Mouse (Mus musculus) small intestine, adult 2 months (tissue): ENCODE data around the gene Acvr1b. TPM values are rescaled to one million over a fixed set of nuclear protein-coding genes. Genes with fewer than 3 reads are reported as not detected.

Source experiments
- H3K27ac ChIP-seq: fragments of 200-500 bp; 2 replicates; pipeline ENCODE4 v1.5.1; 2012; ENCODE audit warnings: low read depth, low read length, control low read depth, inconsistent platforms; ENCODE audit not compliant: insufficient read depth
- H3K27me3 ChIP-seq: fragments of 200-500 bp; 2 replicates; pipeline ENCODE4 v1.6.1; 2012; ENCODE audit warnings: mild to moderate bottlenecking, moderate library complexity, low read length, inconsistent platforms; ENCODE audit not compliant: control insufficient read depth, insufficient read depth
- H3K36me3 ChIP-seq: fragments of 200-500 bp; 2 replicates; pipeline ENCODE4 v1.6.1; 2012; ENCODE audit warnings: mild to moderate bottlenecking, low read length, control low read depth, inconsistent platforms; ENCODE audit not compliant: control insufficient read depth, insufficient read depth
- H3K4me1 ChIP-seq: fragments of 200-500 bp; 2 replicates; pipeline ENCODE4 v1.6.1; 2012; ENCODE audit warnings: low read length, inconsistent platforms, mixed read lengths; ENCODE audit not compliant: control insufficient read depth, insufficient read depth, insufficient read length
- H3K4me3 ChIP-seq: fragments of 200-500 bp; 2 replicates; pipeline ENCODE4 v1.5.1; 2012; ENCODE audit warnings: low read depth, mild to moderate bottlenecking, control low read depth, inconsistent platforms, low read length, moderate library complexity
- CTCF ChIP-seq: fragments of 200-500 bp; IDR thresholded peaks from 2 replicates; pipeline ENCODE4 v1.5.1; 2012; ENCODE audit warnings: low read depth, mild to moderate bottlenecking, control low read depth, inconsistent platforms, low read length, moderate library complexity, mixed read lengths; ENCODE audit not compliant: insufficient replicate concordance, insufficient read length; ENCODE audit errors: extremely low read depth
- POLR2A ChIP-seq: fragments of 200-500 bp; IDR thresholded peaks from 2 replicates; pipeline ENCODE4 v1.6.1; 2012; ENCODE audit warnings: low read depth, mild to moderate bottlenecking, control low read depth, inconsistent platforms, low read length, moderate library complexity
- WGBS: fragments of 180-500 bp; shearing (Covaris S2); methylation state at CpG from one replicate; pipeline ENCODE4 v1.1.7; 2018; 5-methylcytosine and 5-hydroxymethylcytosine counted together
- polyA plus RNA-seq: library from polyadenylated mRNA; depleted of rRNA; stranded (reverse); fragments of >200 nt; gene quantifications from 2 replicates; pipeline ENCODE4 v1.2.3, GENCODE M21; 2012

Acvr1b gene
- polyA plus RNA-seq, 1 experiment: 46.0 TPM

DNA sequence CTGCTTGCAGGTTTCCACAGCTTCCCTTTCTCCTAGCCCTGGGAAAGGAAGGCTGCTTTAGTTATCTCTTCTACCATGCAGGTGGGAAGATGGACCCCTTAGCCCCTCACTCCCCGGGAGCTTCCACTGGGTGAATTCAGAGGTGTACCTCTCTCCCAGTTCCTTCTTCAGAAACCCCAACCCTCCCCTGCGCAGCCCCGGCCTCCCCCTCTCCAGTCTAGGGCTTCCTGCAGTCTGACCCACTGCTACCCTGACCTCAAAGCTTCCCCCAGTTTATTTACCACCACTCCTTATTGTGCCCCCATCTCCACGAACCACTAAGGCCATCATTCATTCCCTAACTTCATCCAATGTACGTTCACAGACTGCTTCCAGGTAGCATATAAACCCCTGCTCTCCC, 49.7 kb downstream of the Acvr1b start:
- no peak overlapping the region for H3K27ac ChIP-seq
- TF ChIP-seq POLR2A (no peak), CTCF (no peak)
- WGBS: 25% methylated on average over 5 of the region's 5 CpGs
- H3K4me3 ChIP-seq: peak overlapping the region; percentile 75
- H3K27me3 ChIP-seq: peaks cover 5% of the 10 kb centered on the region
- no peaks in the 10 kb centered on the region for H3K36me3 ChIP-seq
- peaks cover 10% of the 10 kb centered on the region for H3K4me1 ChIP-seq

DNA sequence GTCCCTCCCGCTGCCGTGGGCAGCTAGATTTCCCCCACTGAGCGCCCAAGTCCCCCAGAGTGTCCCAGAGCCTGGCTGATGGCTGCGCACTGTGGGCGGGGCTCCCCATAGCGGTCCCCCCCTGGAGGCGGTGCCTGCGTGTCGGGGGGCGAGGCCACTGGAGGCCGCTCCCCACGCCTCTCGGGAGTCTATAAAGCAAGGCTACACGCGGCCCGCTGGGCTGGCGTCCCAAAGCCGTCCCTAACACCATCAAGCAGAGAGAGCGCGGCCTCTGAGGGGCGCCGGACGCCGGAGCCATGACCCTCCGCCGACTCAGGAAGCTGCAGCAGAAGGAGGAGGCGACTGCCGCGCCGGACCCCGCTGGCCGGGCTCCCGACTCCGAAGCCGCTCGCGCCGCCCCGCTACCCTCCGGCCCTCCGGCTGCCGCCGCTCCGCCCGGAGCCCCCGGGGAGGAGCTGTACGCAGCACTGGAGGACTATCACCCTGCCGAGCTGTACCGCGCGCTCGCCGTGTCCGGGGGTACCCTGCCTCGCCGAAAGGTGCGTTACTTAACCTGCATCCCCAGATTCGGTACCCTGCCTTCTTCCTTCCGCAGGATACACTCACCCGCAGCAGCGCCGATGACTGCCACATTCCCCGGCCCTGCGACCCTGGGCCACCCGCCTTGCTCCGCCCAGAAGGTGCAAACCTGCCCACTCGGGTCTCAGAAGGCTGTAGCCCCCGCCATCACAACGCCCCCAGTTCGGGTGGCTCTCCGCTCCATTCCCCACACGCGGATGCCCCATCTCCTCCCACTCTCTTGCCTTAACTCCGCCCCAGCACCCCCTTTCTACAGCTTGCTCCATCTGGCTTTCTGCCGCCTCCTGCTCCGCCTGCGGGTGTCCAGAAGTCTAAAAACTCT, 50.4 kb downstream of the Acvr1b start, which contains the start of gene Grasp:
Grasp (plus strand) TSS at position 183 of the 901 bp plus-strand sequence.
- Histone ChIP-seq H3K4me1 (peaks cover 16% of the 10 kb centered on the region), H3K27ac (peak within 1 kb of the TSS; percentile 45), H3K4me3 (peak within 1 kb of the TSS; percentile 75), H3K36me3 (no peaks in the 10 kb centered on the region), H3K27me3 (peaks cover 5% of the 10 kb centered on the region)
- under 1% methylated on average over 75 of the region's 77 CpGs for WGBS
- TF ChIP-seq POLR2A (peak; percentile 93), CTCF (no peak)

DNA sequence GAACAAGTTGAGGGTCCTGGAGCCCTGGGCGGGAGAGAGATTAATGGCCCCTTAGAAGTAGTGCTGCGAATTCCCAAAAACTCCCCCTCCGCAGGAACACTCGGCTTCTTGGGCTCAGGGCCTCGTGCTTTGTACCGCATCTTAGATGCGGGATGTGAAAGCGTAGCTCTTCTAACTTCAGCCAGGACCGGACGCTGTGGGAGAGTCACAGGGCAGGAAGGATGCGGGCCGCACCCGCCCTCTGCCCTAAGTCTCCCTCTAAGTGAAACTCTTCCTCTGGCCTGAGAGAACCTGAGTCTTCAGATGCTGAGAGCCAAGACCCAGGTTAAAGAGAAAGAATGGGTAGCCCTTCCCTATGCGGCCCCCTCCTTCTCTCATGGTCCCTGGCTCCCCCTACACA, 51.1 kb downstream of the Acvr1b start:
- Histone ChIP-seq H3K27ac (peak overlapping the region; percentile 45), H3K36me3 (no peaks in the 10 kb centered on the region), H3K4me3 (peak overlapping the region; percentile 75), H3K27me3 (peaks cover 5% of the 10 kb centered on the region), H3K4me1 (peaks cover 19% of the 10 kb centered on the region)
- WGBS: 34% methylated on average over 14 of the region's 14 CpGs
- TF ChIP-seq CTCF (no peak), POLR2A (0 out of 2 replicates have a peak, but pooled peaks have one; percentile 3)

DNA sequence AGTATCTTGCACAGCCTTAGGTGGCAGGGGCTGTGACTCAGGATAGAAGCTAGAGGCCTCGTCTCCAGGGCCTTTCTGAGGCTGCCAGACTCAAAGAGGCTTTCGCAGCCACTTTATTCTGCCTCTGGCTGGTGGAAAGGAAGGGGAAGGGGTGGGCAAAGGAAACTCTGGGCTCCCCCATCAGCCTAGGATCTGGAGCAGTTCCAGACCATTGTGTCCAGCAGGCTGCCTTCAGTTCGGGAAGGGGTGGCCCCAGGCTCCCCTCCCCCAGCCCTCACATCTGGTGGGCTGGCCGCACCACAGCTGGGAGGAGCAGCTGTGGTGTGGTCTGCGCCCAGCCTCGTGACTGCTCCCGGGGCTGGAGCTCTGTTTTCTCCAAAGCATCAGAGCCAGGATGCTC, 54.1 kb downstream of the Acvr1b start:
- Histone ChIP-seq H3K36me3 (no peaks in the 10 kb centered on the region), H3K27me3 (peaks cover 5% of the 10 kb centered on the region), H3K4me1 (peaks cover 25% of the 10 kb centered on the region), H3K4me3 (no peak overlapping the region), H3K27ac (no peak overlapping the region)
- TF ChIP-seq CTCF (no peak), POLR2A (no peak; the same call in 1 of the 2 replicates)
- 67% methylated on average over 7 of the region's 7 CpGs for WGBS

DNA sequence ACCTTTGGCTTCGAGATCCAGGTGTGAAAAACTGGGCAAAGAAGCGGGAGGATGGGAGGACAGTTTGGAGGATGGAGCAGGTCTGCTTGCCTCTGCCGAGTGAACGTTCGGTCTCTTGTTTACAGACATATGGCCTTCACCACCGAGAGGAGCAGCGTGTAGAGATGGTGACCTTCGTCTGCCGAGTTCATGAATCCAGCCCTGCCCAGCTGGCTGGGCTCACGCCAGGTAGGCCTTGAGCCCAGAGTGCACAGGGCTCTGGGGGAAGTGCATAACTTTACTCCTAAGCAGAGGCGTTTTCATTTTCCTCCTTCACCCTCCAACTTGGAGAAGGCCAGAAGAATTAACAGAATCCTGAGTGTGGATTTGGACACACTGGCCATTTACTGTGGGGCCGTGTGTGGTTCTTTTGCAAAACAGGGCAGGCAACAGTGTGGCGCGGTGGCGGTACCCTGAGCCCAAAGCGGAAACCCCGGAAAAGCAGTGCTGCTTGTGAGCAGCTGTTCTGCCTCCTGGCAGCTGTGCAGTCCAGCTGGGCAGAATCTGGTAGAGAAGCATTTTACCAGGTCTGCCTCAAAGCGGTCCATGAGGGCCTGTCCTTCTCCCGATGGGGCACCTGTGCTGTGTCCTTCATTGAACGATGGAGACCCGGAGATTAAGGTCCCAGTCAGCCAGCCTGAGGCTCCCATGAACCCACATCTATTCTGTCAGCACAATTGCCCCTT, 55.2 kb downstream of the Acvr1b start:
- Histone ChIP-seq H3K36me3 (no peaks in the 10 kb centered on the region), H3K27ac (peak overlapping the region; percentile 33), H3K27me3 (peaks cover 5% of the 10 kb centered on the region), H3K4me3 (no peak overlapping the region), H3K4me1 (peaks cover 29% of the 10 kb centered on the region)
- no peak for TF ChIP-seq POLR2A
- TF ChIP-seq CTCF: no peak
- 39% methylated on average over 21 of the region's 21 CpGs for WGBS

DNA sequence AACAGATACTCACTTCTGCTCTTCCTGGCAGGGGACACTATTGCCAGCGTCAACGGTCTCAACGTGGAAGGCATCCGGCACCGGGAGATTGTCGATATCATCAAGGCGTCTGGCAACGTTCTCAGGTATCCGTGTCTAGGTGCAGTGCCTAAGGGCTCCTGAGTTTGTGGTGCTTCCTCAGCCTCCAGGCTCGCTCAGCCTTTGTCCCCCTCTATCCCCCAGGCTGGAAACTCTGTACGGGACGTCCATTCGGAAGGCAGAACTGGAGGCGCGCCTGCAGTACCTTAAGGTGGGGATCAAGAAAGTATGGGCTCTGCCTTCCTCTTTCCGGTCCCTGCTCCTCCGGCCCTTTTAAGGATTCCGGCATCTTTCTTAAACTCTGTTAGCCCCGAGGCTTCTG, 56.6 kb downstream of the Acvr1b start:
- no peak overlapping the region for H3K27ac ChIP-seq
- no peak overlapping the region for H3K4me3 ChIP-seq
- no peaks in the 10 kb centered on the region for H3K36me3 ChIP-seq
- peaks cover 33% of the 10 kb centered on the region for H3K4me1 ChIP-seq
- no peaks in the 10 kb centered on the region; the same call in 1 of the 2 replicates for H3K27me3 ChIP-seq
- WGBS: 95% methylated on average over 19 of the region's 19 CpGs
- TF ChIP-seq CTCF (no peak), POLR2A (no peak)
